Mouse (Mus musculus): ENCODE results near the gene Nme1. TPM values are rescaled to one million over a fixed set of nuclear protein-coding genes. Genes with fewer than 3 reads are reported as not detected.
"Not testable (repeated sequence)": the region's sequence is repeated elsewhere in the genome, so short reads cannot be mapped to it uniquely, and the experiment has no call there.

Gene Nme1
- total RNA-seq, 2 experiments from 2014 or later: 11.3 to 42.3 TPM

DNA sequence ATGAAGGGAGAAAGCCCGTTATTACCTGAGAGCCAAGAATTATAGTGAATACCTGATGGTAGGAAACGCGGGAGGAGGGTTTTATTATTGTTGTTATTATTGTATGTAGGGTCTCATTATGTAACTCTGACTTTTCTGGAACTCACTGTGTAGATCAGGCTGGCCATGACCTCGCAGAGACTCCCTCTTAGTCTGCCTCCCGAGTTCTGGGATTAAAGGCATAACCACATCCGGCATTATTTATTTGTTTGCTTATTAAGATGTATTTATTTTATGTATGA is 467 bp upstream of the Nme1 start:
- no peak for ATAC-seq (replicated peaks; ENCODE audit: low FRiP score, poor library complexity, severe bottlenecking)

DNA sequence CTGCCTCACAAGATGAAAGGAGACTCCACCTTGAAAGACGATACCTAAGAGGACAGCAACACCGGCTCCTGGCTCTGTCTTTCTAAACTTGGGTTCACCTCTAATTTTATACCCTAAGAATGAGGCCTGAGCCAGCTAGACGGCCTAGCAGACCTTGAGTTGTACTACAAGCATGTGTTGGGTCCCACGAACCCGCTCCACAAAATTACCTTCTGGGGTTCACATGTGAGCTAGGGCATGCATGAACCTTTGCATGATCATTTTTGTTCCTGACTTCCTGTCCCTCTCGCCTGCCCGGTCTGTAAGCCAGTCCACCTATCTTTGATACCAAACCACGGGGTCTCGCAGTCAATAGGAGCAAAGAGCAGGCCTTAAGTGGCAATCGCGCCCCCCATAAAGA is 940 bp downstream of the Nme1 start:
- ATAC-seq (replicated peaks; ENCODE audit: low FRiP score, poor library complexity, severe bottlenecking): 0 out of 2 replicates have a peak, but pooled peaks have one; percentile 12

DNA sequence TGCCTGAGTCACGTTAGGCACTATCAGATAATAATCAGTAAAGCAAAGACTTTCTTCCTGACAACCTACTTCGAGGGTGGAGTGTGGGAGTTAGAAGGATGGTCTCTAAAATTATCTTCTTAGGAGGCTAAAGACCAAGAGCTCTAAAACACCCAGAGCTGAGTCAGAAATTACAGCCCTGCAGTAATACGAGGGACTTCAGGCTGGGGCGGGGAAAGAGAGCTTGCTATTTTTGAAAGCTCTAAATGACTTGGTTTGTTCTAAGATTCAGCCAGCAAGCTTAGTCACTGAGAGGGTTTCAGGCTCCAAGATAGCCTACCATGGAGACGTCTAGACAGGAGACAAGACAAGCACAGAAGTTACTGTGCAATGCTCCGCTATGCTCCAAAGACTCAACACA is 2.9 kb downstream of the Nme1 start:
- ATAC-seq (replicated peaks; ENCODE audit: low FRiP score, poor library complexity, severe bottlenecking): no peak

DNA sequence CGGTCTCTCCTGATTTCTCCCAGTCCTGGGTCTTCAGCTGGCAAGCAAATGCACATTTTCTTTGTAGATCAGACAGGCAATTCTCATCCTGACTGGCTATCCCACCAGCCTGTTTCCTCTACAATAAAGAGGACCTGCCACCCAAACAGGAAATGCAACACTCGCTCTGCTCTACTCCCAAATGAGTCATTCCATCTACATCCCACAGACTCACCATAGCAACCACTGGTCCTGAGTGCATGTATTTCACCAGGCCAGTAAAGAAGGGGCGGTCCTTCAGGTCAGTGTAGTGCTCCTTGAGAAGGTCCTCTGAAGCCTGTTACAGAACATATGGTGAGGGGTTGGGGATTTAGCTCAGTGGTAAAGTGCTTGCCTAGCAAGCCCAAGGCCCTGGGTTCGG is 5.3 kb downstream of the Nme1 start:
- ATAC-seq (replicated peaks; ENCODE audit: low FRiP score, poor library complexity, severe bottlenecking): no peak

DNA sequence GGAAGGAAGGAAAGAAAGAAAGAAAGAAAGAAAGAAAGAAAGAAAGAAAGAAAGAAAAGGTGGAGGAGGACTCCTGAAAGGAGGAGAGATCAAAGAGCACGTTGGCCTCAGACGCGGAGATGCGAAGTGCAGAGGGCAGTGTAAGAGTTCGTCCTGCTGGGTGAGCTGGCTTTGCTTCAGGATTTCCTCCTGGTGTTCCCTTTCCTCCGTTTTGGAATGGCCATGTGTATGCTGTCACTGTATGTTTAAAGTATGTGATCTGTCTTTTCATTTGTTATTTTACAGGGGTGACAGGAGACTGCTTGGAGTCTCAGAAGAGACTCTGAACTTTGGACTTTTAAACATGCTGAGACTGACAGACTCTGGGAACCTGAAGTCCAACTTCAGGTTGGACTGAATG is 6.8 kb downstream of the Nme1 start:
- ATAC-seq (replicated peaks; ENCODE audit: low FRiP score, poor library complexity, severe bottlenecking): no peak

DNA sequence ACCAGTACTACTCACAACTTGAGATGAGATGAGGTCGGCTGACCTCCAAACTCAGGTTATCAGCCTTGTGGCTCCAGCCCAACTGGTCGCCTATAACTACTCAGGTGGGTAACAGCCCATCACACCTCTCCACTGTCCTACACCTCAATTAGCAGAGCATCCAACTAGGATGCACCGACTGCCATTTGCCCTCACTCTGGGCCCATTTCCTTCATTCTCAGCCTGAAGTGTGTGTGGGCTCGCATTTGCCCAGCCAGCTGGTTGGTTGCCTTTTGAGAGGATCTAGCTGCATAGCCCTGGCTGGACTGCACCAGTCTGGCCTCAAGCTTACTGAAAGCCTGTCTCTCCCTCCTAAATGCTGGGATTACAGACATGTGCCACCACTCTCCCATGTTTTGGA is 10.6 kb downstream of the Nme1 start:
- ATAC-seq (replicated peaks; ENCODE audit: low FRiP score, poor library complexity, severe bottlenecking): no peak

DNA sequence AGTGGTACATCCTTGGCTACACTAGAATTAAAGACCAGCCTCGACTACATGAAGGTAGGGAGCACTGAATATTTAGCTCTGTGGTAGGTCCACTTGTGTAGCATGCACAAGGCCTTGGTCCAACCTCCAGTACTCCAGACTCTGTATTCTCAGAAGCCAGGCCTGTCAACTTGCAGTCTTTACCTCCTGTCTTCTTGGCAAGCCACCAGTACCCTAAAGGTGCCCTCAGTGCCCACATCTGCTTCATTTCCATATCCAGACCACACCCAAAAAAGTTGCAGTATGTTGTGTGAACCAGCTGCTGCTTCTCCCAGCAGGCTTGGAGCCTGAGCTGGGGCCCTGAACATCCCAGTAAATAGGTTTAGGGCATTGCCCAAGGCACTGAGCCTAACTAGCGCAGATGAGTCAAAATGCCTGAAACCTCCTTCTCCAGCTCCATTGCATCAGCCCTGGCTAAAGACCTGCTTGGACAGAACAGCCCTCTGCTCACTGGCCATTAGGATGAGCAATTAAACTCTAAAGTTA is 11.2 kb downstream of the Nme1 start:
- ATAC-seq (replicated peaks; ENCODE audit: low FRiP score, poor library complexity, severe bottlenecking): no peak

DNA sequence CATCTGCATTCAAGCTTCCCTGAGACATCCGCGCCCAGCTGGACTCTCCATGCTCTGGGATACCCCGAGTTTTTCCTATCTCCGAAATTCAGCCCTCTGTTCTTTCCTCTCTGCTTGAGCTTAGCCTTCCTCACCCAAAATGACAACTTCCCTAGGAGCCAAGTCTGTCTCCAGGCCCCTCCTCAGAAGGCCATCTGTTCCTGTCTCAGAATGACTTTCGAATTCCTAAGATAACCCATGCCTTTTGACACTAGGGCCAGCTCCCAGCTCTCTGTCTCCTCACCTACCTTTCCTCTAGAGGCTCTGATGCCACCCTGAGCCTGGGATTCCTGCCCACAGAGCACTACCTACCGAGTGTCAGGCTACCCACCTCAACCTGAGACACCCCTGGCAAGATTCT is 12.2 kb downstream of the Nme1 start, which contains the start of gene Nme2:
TSS of gene Nme2 (minus strand) at position 101 of the 400 bp plus-strand sequence.
- no peak for ATAC-seq (replicated peaks; ENCODE audit: low FRiP score, poor library complexity, severe bottlenecking)

DNA sequence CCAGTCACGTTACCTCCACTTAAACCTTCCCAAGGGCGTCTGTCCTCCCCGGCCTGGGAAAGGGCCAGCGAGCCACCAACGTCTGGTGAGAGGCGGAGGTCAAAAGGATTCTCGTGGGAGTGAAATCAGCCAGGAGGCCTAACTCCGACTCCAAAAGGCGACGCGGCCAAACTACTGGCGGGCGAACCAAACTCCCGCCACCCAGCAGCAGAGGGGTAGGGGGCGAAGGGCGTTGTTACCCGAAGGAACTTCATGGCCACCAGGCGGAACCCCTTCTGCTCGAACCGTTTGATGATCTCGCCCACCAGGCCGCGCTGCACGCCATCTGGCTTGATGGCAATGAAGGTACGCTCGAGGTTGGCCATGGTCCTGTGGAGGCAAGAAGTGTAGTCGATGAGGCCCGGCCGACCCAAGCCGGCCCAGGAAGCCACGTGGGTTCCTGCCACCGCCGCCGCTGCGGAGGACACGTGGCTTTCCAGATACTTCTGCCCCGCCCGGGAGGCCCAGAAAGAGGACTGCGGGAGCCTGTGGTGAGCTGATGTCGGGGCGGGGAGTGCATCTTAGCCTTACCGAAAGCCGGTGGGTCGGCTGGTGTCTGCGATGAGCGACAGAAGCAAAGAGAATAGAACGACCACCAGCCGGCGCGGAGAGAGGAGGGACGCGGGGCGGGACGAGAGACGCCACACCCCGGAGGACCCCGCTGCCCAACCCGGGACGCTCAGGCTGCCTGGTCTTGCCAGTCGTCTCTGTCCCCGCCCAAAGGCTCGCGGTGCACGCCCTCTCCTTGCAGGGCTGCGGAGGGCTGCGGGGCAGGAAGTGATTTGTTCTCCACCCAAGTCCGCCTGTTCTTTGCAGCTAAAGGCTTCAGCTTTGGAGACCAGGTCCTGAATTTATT is 12.8 kb downstream of the Nme1 start:
- ATAC-seq (replicated peaks; ENCODE audit: low FRiP score, poor library complexity, severe bottlenecking): peak; percentile 96

DNA sequence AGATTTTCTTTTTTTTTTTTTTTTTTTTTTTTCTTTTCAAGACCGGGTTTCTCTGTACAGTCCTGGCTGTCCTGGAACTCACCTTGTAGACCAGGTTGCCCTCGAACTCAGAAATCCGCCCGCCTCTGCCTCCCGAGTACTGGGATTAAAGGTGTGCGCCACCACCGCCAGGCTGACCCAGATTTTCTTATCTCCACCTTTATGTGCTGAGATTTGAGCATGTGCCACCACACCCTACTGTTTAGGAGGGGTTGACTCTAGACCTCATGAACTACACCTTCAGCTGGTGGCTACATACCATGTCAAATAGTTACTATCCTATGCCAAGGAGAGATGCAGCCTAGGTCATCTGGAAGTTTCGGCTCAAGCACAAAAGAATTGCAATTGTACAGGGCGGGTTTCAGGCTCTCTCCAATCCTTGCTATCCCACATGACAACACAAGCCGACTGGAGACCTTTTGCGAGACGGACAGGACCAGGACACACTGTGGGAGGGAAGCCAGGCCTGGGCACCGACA is 13.5 kb downstream of the Nme1 start:
- no peak for ATAC-seq (replicated peaks; ENCODE audit: low FRiP score, poor library complexity, severe bottlenecking)

DNA sequence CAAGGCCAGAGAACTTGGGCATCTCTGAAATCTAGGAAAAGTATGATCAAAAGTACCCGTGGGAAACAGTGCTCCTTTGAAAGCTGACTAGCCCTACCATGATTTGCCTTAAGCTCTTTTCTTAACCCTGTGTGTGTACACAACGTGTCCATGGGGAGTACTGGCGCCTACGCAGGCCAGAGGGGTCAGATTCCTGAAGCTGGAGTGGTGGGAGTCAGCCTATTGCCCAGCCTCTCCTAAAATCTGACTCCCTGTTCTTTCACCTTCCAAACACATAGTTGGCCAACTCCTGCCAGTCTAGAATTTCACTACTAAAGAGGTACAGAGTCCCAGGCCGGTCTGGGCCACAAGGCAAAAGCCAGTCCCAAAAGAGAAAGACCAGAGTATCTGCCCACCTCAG is 15.9 kb downstream of the Nme1 start:
- ATAC-seq (replicated peaks; ENCODE audit: low FRiP score, poor library complexity, severe bottlenecking): no peak

DNA sequence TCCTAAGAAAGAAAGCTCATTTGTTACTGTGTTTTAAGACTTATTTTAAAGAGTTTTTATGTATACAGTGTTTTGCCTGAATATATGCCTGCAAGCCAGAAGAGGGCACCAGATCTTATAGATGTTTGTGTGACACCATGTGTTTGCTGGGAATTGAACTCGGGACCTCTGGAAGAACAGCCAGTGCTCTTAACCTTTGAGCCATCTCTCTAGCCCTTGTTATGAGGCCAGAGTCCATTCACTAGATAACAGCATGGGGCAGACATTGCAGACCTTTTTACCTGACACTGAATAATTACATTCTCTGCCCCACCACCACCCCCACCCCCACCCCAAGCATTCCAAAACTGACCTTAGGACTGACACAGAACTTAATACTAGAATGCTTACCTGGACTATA is 18.3 kb downstream of the Nme1 start:
- ATAC-seq (replicated peaks; ENCODE audit: low FRiP score, poor library complexity, severe bottlenecking): no peak

DNA sequence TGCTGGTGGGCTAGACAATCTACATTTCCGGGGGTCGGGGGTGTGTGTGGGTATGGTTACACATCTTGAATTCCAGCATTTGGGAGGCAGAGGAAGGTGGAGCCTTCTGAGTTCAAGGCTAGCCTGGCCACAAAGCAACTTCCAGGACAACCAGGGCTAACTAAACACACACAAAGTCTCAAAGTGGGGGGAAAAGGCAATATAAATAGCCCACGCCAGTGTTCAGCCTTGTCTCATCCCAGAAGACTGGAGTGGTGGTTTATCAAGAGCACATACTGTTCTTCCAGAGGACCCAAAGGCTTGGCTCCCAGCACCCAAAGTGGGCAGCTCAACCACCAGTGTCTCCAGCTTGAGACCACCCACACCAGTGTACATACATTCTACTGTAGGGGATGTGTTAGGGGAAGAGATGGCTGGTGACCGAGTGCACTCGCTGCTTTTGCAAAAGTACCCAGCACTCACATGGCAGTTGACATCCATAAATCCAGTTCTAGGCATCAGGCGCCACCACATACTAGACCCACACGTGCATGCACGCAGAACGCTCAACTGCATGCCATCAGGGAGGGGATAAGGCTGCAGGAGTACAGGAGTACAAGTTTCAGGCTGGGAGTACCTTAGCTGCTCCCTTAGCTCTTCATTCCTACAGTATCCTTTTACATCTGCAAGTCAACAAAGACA is 19.3 kb downstream of the Nme1 start:
- no peak for ATAC-seq (replicated peaks; ENCODE audit: low FRiP score, poor library complexity, severe bottlenecking)

DNA sequence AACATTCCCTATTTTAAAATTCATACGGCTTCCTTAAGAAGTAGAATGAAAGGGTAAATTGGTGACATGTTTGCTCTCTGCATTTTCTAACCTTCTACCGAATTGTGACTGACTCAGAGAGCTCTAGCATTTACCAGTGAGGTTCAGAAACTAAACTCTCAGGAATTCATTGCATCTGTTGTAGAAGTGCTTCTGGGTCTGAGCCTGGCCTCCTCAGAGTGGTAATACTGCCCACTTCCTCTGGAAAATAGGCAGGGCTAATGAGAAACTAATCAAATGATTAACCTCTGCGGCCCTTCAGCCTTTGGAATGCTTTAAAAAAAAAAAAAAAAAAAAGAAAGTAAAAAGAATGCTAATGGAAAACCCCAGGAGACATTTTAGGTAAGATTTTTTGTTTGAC is 23.3 kb downstream of the Nme1 start:
- no peak for ATAC-seq (replicated peaks; ENCODE audit: low FRiP score, poor library complexity, severe bottlenecking)

DNA sequence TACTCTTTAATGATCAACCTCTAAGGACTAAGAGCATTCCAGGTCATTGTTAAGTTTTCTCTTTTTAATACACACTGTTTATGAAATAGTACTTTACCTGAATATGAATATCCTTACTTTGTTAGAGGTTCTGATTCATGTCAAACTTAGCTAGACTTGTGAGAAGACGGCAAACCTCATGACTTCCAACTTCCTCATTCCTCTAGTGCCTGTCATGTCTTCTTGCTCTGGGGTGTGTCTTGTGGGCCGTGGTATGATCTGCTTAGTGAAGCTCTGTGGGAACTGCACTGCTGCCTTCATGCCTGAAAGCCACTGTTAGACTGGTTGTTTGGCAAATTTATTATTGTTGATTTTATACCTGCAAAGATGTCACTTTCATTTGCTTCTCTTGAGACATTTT is 27.4 kb downstream of the Nme1 start:
- no peak for ATAC-seq (replicated peaks; ENCODE audit: low FRiP score, poor library complexity, severe bottlenecking)

DNA sequence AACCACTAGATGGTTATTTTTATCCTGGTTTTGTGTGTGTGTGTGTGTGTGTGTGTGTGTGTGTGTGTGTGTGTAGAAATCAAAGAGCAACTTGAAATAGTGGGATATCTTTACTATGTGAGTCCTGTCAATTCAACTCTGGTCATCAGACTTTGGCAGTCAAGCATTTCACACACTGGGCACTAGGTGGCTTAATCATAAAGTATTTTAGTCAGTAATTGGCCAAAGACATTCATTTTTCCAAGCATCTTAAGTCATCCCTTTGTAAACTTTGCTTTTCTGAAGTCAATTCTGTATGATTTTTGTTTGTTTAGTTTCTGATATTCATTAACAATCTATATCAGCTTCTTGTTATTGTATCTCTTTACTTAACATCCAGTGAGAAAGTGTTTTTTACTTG is 39.2 kb downstream of the Nme1 start:
- no peak for ATAC-seq (replicated peaks; ENCODE audit: low FRiP score, poor library complexity, severe bottlenecking)

DNA sequence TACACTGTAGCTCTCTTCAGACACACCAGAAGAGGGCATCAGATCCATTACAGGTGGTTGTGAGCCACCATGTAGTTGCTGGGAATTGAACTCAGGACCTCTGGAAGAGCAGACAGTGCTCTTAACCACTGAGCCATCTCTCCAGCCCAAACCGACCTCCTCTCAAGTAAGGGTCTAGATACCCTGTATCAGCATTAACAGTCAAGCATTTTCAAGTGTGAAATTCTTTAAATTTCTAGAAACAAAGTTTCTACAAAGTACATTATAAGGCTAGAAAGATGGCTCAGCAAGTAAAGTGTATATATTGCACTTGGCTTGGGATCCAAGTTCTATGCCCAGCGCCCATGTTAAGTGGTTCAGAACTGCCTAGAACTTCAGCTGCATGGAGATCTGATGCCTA is 53.3 kb downstream of the Nme1 start:
- ATAC-seq (replicated peaks; ENCODE audit: low FRiP score, poor library complexity, severe bottlenecking): not testable (repeated sequence)

DNA sequence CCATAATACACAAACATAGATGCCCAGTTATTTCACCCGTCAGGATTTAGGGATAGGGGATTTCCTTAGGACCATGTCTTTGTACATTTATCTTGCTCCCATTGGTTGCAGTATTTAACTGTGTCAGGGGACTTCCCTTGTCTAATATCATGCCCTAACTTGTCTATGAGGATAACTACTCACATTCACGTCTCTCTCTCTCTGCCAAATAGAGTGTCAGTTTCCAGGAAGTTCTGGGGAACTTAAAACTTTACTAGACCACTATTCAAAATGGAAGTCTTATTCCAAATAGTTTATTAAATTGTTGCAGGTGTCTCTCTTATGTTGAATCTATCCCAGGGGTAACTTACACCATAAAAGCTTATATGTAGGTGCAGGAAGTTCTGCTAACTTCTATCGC is 56.7 kb downstream of the Nme1 start:
- ATAC-seq (replicated peaks; ENCODE audit: low FRiP score, poor library complexity, severe bottlenecking): no peak

DNA sequence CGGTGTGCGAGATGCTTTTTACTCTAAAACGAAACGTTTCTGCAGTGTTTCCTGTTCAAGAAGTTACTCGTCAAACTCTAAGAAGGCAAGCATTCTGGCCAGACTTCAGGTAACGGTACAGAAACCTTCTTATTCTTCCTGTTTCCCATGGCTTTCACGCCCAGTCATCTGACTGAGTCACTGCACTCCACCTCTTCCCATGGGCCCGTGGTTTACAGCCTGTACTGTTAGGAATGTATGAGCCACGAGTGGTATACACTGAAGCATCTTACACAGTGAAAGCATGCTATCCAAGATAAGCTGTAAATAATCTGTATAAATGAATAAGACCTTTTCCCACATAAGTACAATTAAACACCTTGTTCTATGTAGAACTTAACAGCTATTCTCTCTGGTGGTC is 59.5 kb downstream of the Nme1 start:
- no peak for ATAC-seq (replicated peaks; ENCODE audit: low FRiP score, poor library complexity, severe bottlenecking)

DNA sequence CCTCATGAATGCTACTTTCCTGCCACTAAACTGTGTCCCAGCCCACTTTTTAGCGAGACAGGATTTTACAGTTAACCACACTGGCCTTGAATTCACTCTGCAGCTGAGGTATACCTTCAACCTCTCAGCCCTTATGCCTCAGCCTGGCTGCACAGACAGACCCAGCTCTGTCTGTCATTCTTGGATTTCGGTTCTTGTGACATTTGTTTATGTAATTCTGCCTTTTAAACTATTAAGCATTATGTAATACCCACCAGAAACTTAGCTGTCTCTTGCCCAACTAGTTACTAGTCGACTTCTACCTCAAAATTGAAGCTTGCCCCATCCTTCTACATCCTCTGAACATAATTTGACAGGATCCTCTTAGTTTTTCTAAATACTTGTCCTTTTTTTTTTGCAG is 60.5 kb downstream of the Nme1 start:
- no peak for ATAC-seq (replicated peaks; ENCODE audit: low FRiP score, poor library complexity, severe bottlenecking)
